Mouse (Mus musculus) urinary bladder, postnatal 0 days (tissue): ENCODE data around the gene Amh. TPM values are rescaled to one million over a fixed set of nuclear protein-coding genes. Genes with fewer than 3 reads are reported as not detected.

Experiments used
- microRNA counts: library from miRNA; unstranded; fragments of <30 nt; microRNA quantifications from one replicate; lab custom pipeline; 2016
- microRNA-seq: library from miRNA; unstranded; fragments of <30 nt; microRNA quantifications from one replicate; pipeline ENCODE4, GENCODE M21; 2016
- polyA plus RNA-seq: library from polyadenylated mRNA; unstranded; fragments of >200 nt; fragmentation: Nextera tagmentation; extraction: Ambion mirVana; gene quantifications from 2 replicates; pipeline ENCODE4 v1.2.1, GENCODE M21; 2015

Amh gene
- not detected in 2 replicates for polyA plus RNA-seq

DNA sequence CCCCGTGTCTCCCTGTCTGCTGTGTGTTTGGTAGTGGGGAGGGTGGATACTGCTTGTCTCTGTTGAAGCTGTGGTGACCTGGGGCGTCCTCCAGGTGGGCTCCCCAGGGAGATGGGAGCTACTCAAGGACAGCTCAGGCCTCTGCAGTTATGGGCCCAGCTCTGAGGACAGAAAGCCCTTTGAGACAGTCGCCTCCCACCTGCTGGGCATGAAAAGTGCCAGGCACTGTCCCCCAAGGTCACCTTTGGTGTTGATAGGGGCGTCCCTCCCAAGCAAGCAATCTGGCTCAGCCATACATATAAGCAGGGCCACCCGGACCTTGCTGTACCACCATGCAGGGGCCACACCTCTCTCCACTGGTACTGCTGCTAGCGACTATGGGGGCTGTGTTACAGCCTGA, at the start of gene Amh:
Amh (plus strand) TSS at position 328 of the 400 bp plus-strand sequence.

DNA sequence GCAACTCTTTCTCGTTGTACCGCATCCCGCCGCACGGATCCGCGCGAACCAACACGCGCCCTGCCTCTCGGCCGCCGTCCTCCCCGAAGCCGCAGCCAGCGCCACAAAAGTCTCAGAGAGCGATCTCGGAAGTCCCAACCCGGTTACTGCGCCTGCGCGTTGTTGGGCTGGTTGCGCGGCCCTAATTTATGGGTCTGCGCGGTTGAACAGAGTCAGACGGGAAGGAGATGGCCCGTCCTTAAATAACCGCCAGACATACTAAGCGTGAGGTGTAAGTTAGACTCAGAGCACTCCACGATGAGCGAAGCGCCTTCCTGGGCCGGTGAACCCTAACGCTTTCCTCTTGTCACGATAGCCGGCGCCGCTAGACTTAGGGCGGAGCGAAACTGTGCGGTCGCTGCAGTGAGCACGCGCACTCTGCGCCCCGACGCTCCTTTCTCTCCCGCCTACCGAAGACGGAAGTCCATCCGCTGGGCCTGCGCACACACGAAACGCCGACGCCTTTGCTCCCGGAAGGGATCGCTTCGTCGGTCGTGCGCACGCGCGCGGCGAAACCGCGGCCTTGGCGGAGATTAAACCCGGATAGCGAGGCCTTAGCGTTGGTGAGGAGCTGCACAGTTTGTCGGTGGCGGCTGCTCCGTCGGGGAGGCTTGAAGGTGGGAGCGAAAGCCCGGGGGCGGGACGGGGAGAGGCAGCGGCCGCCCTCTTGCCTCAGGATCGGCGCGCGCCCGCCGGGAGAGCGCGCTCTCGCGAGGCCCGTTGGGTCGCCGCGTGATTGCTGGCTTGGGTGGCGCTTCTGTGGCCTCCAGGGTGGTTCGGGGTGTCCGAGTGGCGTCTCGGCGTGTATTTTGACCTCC, 6.7 kb upstream of the Amh start, which contains the start of the genes Sf3a2 and Plekhj1:
Sf3a2 (plus strand) TSS at position 49 of the 857 bp plus-strand sequence.
Plekhj1 (minus strand) TSS at position 477 of the 857 bp plus-strand sequence.

DNA sequence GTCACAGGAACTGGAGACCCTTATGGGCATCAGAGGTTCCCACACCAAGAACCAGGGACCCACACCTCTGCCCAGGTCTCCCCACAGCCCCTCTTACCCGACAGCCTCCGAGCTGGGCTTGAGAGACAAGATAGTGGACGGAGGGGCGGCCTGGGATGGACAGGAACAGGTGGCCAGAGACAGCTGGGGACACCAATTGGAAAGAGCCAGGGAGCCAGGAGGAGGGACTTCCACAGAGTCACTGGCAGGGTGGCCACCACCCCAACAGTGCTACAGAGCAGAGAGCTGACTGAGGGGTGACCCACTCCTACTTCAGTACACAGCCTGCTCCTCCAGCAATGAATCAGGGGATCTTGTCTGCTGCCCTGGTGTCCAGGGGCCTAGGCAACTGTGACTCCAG, 8.3 kb downstream of the Amh start, which contains the start of gene Jsrp1:
Jsrp1 (minus strand) TSS at position 133 of the 400 bp plus-strand sequence.

DNA sequence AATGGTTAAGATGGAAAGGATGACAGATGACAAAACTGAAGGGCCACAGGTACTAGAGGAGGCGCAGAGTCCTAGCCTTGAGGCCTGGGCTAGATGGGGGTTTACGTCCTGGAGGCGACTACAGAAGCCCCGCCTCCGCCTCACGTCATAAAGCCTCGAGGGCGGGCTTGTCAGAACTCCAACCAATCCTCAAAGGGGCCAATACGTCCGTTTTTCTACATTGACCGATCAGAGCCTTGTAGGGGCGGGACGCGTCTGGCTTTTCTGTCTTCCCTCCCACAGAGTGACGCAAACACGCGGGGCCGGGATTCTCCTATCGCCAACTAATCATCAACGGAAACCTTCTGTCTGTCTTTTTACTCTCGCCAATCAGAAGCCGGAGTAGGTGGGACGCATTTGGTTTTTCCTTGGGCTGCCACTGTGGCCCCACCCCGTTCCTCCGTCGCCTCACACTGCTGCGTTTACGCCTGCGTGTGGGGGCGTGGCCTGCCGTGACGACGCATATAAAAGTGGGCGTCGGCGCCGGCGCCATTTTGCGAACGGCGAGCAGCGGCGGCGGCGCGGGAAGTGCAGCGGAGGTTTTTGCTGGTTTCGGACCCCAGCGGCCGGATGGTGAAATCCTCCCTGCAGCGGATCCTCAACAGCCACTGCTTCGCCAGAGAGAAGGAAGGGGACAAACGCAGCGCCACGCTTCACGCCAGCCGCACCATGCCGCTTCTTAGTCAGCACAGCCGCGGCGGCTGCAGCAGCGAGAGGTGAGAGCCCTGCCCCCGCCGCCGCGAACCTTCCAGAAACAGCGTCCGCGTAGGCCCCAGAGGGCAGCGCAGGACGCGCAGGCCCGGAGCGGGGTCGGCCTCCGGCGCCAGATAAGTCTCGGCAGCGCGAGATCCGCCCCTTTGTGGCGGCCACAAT, 21.4 kb downstream of the Amh start, which contains the start of gene Oaz1:
Oaz1 (plus strand) TSS at position 506 of the 912 bp plus-strand sequence.

DNA sequence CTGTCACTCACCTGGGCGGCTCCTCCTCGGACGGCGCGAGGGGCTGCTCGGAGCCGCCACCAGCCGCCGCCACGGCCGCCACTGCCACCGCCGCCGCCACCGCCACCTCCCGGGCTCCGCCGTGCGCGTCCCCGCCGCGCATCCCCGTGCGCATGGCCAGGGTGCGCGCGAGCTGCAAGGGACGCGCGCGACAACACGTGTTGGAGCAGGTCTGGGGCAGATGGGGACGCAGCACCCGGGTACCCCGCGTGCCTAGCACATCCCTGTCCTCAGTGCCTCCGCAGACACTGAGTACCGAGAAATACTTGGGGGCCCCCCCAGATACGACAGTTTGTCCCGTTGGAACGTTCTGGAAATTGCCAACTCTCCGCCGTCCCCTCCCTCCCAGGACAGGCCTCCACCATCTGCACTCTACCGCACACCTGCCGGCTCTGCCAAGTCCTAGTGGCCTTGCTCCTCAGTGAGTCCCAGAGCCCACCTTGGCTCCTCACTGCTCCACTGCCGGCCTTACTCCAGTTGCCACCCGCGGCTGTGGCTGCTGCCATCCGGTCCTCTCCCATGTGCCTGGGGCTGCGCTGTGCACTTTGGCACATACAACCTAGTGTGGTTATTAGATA, 39.0 kb downstream of the Amh start, which contains the start of gene Lingo3:
Lingo3 (minus strand) TSS at position 109 of the 617 bp plus-strand sequence.

DNA sequence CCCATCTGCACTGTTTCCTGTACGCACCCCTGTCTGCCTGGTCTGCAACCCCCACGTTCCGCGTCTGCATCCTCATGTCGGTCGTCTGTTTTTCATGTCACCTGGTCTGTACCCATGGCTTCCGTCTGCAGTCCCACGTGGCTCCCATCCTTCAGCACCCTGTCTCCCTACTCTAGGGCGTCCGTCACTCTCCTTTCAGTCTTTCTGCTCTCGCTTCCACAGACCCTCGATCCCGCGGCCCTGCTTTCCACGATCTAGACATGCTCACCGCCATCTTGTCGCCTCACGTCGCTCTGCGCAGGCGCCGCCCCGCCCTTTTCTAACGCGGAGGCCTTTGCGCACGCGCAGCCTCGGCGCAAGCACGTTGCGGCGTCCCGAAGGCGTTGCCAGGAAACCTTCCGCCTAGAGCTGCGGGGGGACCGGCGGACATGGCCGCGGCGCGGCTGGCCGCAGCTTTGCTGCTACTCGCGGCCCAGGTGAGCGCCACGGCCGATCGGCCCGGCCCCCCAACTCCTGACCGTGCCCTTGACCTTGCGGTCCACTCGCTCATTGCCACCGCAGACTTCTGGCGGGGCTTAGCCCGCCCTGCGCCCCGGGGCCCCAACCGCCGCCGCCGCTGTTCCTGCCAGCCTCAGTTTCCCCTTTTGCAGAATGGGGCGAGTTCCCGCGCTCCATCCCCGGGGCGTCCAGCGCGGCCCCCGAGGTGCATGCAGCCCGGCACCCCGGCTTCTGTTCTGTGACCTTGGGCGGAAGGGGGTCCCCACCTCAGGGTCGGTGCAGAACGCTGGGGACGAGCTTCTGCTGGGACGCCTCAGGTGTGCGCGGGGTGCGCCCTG, 50.1 kb downstream of the Amh start, which contains the start of the genes Lsm7 and Sppl2b:
Lsm7 (minus strand) TSS at position 297 of the 836 bp plus-strand sequence.
Sppl2b (plus strand) TSS at position 363 of the 836 bp plus-strand sequence.

MicroRNAs encoded within 50 kb of the gene (microRNA counts, 519-probe panel; counts per million panel counts)
- microRNA mmu-miR-1982 (lab: Ali Mortazavi, UCI) = not detected

Small RNA genes within 50 kb of the gene (microRNA-seq; reads per million reads assigned to microRNA genes)
- 3.1 reads per million, percentile 2 among the genes with 10 or more reads in this experiment for gene Mir1982

Other genes starting within 250 kb of the Amh start
- gene Rexo1, start 243.7 kb upstream of the Amh start, polyA plus RNA-seq = 8.7 and 9.3 TPM in 2 replicates
- 8.8 and 9.9 TPM in 2 replicates for gene Klf16, start 227.9 kb upstream of the Amh start, polyA plus RNA-seq
- gene Abhd17a, start 214.9 kb upstream of the Amh start, polyA plus RNA-seq = 73.0 and 80.4 TPM in 2 replicates
- 62.1 and 62.3 TPM in 2 replicates for gene Scamp4, start 202.4 kb upstream of the Amh start, polyA plus RNA-seq
- gene Adat3, start 202.4 kb upstream of the Amh start, polyA plus RNA-seq = 3.7 and 5.5 TPM in 2 replicates
- gene Gm49322, start 199.2 kb upstream of the Amh start, polyA plus RNA-seq = 0.82 and 1.4 TPM in 2 replicates
- gene Csnk1g2, start 182.4 kb upstream of the Amh start, polyA plus RNA-seq = 95.0 and 98.7 TPM in 2 replicates
- gene Btbd2, start 148.2 kb upstream of the Amh start, polyA plus RNA-seq = 29.3 and 31.7 TPM in 2 replicates
- 40.8 and 44.3 TPM in 2 replicates for gene Mknk2, start 127.1 kb upstream of the Amh start, polyA plus RNA-seq
- 64.5 and 80.1 TPM in 2 replicates for gene Mob3a, start 103.3 kb upstream of the Amh start, polyA plus RNA-seq
- gene Izumo4, start 103.1 kb upstream of the Amh start, polyA plus RNA-seq = 16.9 and 19.6 TPM in 2 replicates
- 44.7 and 50.1 TPM in 2 replicates for gene Ap3d1, start 63.0 kb upstream of the Amh start, polyA plus RNA-seq
- 6.0 and 6.6 TPM in 2 replicates for gene Dot1l, start 50.0 kb upstream of the Amh start, polyA plus RNA-seq
- 34.2 and 40.0 TPM in 2 replicates for gene Sf3a2, start 7.0 kb upstream of the Amh start, polyA plus RNA-seq
- 63.9 and 66.1 TPM in 2 replicates for gene Plekhj1, start 6.6 kb upstream of the Amh start, polyA plus RNA-seq
- 2.2 and 2.9 TPM in 2 replicates for gene Jsrp1, start 8.3 kb downstream of the Amh start, polyA plus RNA-seq
- gene Oaz1, start 21.4 kb downstream of the Amh start, polyA plus RNA-seq = 1,130 and 1,319 TPM in 2 replicates
- not detected in 2 replicates for gene Lingo3, start 38.8 kb downstream of the Amh start, polyA plus RNA-seq
- gene Lsm7, start 50.0 kb downstream of the Amh start, polyA plus RNA-seq = 135 and 148 TPM in 2 replicates
- 17.8 and 19.5 TPM in 2 replicates for gene Sppl2b, start 50.0 kb downstream of the Amh start, polyA plus RNA-seq
- not detected in 2 replicates for gene Tmprss9, start 66.6 kb downstream of the Amh start, polyA plus RNA-seq
- gene Timm13, start 95.7 kb downstream of the Amh start, polyA plus RNA-seq = 186 and 200 TPM in 2 replicates
- gene Lmnb2, start 113.0 kb downstream of the Amh start, polyA plus RNA-seq = 9.6 and 12.6 TPM in 2 replicates
- 28.6 and 36.3 TPM in 2 replicates for gene Gadd45b, start 124.8 kb downstream of the Amh start, polyA plus RNA-seq
- 1.3 and 1.6 TPM in 2 replicates for gene Gng7, start 209.7 kb downstream of the Amh start, polyA plus RNA-seq
- gene Diras1, start 220.4 kb downstream of the Amh start, polyA plus RNA-seq = not detected in 2 replicates
- gene Slc39a3, start 232.2 kb downstream of the Amh start, polyA plus RNA-seq = 12.7 and 15.3 TPM in 2 replicates